Mouse (Mus musculus): ENCODE data around the gene Etfb.

- no peak for TF ChIP-seq CTCF (IDR thresholded peaks at IDR 0.05; ENCODE audit: low read depth)
- TF ChIP-seq EP300 (IDR thresholded peaks at IDR 0.05; ENCODE audit: low read depth) = no peak
Observed at GRCm38 (mm10) chr7:43476376-43476775, 32.5 kb downstream of the Etfb start.
